Mouse (Mus musculus) layer of hippocampus, adult 2 months (tissue): ENCODE results near the gene Flvcr1. TPM values are rescaled to one million over a fixed set of nuclear protein-coding genes. Genes with fewer than 3 reads are reported as not detected.

Experiments
- DNase-seq, 2 experiments: peaks; one replicate each; pipeline ENCODE4 v3.0.0; 2022; ENCODE audit warnings: low spot score in 2 of 2
- H3K27ac ChIP-seq: fragments of 200-600 bp; 2 replicates; pipeline ENCODE4 v1.8.1; 2022
- H3K4me3 ChIP-seq: fragments of 200-600 bp; 2 replicates; pipeline ENCODE4 v1.8.1; 2022; ENCODE audit warnings: mild to moderate bottlenecking
- CTCF ChIP-seq: fragments of 200-600 bp; conservative IDR thresholded peaks from 2 replicates; pipeline ENCODE4 v1.8.1; 2022; ENCODE audit warnings: antibody characterized with exemption, mild to moderate bottlenecking, moderate library complexity
- total RNA-seq, 2 experiments: library from RNA; stranded (reverse); gene quantifications; 2 replicates each; pipeline ENCODE4 v1.2.3; 2021

Flvcr1 gene
- total RNA-seq, 2 experiments from 2014 or later: 16.9 to 18.9 TPM

GRCm38 (mm10) chr1:190968010-190968409, 57.9 kb downstream of the Flvcr1 start:
- Histone ChIP-seq H3K4me3 (no peak overlapping the region), H3K27ac (no peak overlapping the region)
- DNase-seq: no peak
- TF ChIP-seq CTCF: no peak

- H3K4me3 ChIP-seq: no peak overlapping the region
- TF ChIP-seq CTCF: no peak
- no peak for DNase-seq
- H3K27ac ChIP-seq: no peak overlapping the region
These were observed 60.8 kb downstream of the Flvcr1 start for GRCm38 (mm10) chr1:190964992-190965780.

GRCm38 (mm10) chr1:190962760-190963159, 63.2 kb downstream of the Flvcr1 start:
- TF ChIP-seq CTCF: no peak
- no peak overlapping the region for H3K27ac ChIP-seq
- no peak for DNase-seq

GRCm38 (mm10) chr1:190958821-190959220, 67.1 kb downstream of the Flvcr1 start:
- no peak for TF ChIP-seq CTCF
- H3K4me3 ChIP-seq: no peak overlapping the region
- no peak overlapping the region for H3K27ac ChIP-seq
- DNase-seq: no peak

More at GRCm38 (mm10) chr1:190962760-190963159, 63.2 kb downstream of the Flvcr1 start:
- H3K4me3 ChIP-seq: no peak overlapping the region

Other genes with a start within 250 kb of the Flvcr1 start
- gene Rps6kc1, start 114.4 kb downstream of the Flvcr1 start, total RNA-seq: 10 to 100 TPM; 83.7 to 85.8 TPM
- gene Angel2, start 101.0 kb downstream of the Flvcr1 start, total RNA-seq: 10 to 100 TPM; 53.1 to 60.0 TPM
- 1 to 10 TPM; 1.6 to 1.7 TPM for gene Vash2, start 46.9 kb downstream of the Flvcr1 start, total RNA-seq
- not detected for gene Spata45, start 10.5 kb upstream of the Flvcr1 start, total RNA-seq
- 10 to 100 TPM; 38.4 to 48.7 TPM for gene Tatdn3, start 36.8 kb upstream of the Flvcr1 start, total RNA-seq
- gene Nsl1, start 36.9 kb upstream of the Flvcr1 start, total RNA-seq: 1 to 10 TPM in 1 of 2 experiments, under 1 TPM in 1; 0.87 to 1.3 TPM
- gene Batf3, start 71.7 kb upstream of the Flvcr1 start, total RNA-seq: 1 to 10 TPM in 1 of 2 experiments, under 1 TPM in 1; 0.98 to 1.7 TPM
- not detected for gene Fam71a, start 138.7 kb upstream of the Flvcr1 start, total RNA-seq
- under 1 TPM; 0.52 to 0.67 TPM for gene Atf3, start 191.9 kb upstream of the Flvcr1 start, total RNA-seq